Mouse (Mus musculus): ENCODE data around the gene Metrn. TPM values are rescaled to one million over a fixed set of nuclear protein-coding genes. Genes with fewer than 3 reads are reported as not detected.

Metrn gene
- total RNA-seq, 2 experiments from 2014 or later: 40.4 to 41.0 TPM

GRCm38 (mm10) chr17:25836397-25837075, 39.6 kb upstream of the Metrn start:
- peak; percentile 66 for DNase-seq
- intact Hi-C loops (cut with DNase I): no loop called here
- peak overlapping the region; percentile 95 for H3K4me3 ChIP-seq
- no peak for TF ChIP-seq CTCF (IDR thresholded peaks at IDR 0.05)
- peak overlapping the region; percentile 99 for H3K27ac ChIP-seq

DNA sequence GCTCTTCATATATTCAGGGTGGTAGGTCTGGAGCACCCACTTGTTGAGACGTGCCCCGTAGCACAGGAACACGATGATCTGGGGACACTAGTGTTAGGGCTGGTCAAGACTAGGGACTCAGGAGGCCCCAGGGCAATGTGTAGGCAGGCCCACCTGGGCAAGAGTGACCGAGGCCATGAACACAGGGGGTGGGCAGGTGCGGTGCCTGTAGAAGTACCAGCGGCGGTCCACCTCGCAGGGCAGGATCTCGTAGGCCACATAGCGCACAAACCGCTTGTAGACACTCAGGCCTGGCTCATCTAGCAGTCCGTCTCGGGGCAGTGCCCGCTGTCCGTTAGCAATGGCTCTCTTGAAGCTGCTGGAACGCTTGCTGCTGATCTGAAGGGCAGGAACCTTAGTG, 38.9 kb upstream of the Metrn start:
- no peak for DNase-seq
- Histone ChIP-seq H3K4me3 (peak overlapping the region; percentile 95), H3K27ac (peak overlapping the region; percentile 99)
- intact Hi-C loops (cut with DNase I): no loop called here
- no peak for TF ChIP-seq CTCF (IDR thresholded peaks at IDR 0.05)

- no peak for TF ChIP-seq CTCF (IDR thresholded peaks at IDR 0.05)
- intact Hi-C loops (cut with DNase I): no loop called here
- Histone ChIP-seq H3K27ac (peak overlapping the region; percentile 99), H3K4me3 (peak overlapping the region; percentile 95)
- DNase-seq: no peak
Observed at GRCm38 (mm10) chr17:25835301-25835700, 38.4 kb upstream of the Metrn start.

DNA sequence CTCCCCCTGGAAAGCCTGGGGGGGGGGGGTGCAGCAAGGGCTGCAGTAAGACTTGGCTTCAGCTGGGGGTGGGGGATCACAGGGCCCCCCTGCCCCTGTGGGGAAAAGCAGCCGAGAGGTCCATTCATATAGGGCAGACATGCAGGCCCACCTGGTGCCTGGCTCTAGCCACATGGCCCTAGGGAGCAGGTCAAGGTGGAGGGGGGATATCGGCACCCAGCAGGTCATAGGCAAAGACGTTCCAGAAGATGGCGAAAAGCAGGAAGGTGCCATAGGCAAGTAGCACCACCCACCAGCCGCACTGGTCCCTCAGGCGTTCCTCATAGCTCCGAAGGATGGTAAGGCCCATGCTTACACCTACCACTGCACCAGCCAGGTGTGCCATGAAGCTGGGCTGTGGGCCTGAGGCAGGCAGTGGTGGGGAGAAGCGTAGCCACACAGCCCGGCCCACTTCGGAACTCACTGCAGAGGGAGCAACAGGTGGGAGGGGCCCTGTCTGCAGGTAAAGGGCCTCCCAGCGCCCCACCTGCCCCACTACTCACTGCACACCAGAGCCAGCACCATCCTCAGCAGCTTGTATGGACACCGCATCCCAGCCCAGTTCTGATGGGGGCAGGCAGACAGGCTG, 37.8 kb upstream of the Metrn start:
- DNase-seq: no peak
- intact Hi-C loops (cut with DNase I): loop anchor here (5.0 kb wide), 1 partner anchor 33 kb away; the partner anchor contains the start of gene Mcrip2
- TF ChIP-seq CTCF (IDR thresholded peaks at IDR 0.05): no peak
- H3K4me3 ChIP-seq: peak overlapping the region; percentile 95
- peak overlapping the region; percentile 99 for H3K27ac ChIP-seq

- no peak for TF ChIP-seq CTCF (IDR thresholded peaks at IDR 0.05)
- peak; percentile 58 for DNase-seq
- H3K27ac ChIP-seq: peak overlapping the region; percentile 99
- intact Hi-C loops (cut with DNase I): loop anchor here (5.0 kb wide), 1 partner anchor 33 kb away; the partner anchor contains the start of gene Mcrip2
- peak overlapping the region; percentile 95 for H3K4me3 ChIP-seq
Observed at GRCm38 (mm10) chr17:25833961-25834594, 37.1 kb upstream of the Metrn start.

DNA sequence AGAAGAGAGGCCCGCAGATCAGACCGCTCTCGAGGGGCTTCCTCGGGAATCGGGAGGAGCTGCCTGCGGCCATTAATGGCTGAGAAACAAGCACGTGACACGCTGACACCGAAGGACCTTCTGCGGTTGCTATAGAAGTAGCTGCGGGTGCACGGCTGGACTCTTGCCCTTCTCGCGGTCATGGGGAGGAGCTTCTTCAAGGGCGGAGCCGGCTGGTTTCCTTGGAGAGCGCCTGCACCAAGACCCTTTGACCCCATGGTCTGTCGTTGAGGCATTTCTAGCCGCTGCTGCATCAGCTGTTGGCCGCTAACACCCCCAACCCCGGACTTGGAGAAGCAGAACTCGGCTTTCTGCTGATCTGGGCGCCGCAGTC, 36.3 kb upstream of the Metrn start, which contains the start of gene Stub1:
Gene Stub1, minus strand, starts transcription at position 114 of the 373 bp plus-strand sequence.
- Histone ChIP-seq H3K4me3 (peak within 1 kb of the TSS; percentile 95), H3K27ac (peak within 1 kb of the TSS; percentile 99)
- no peak for TF ChIP-seq CTCF (IDR thresholded peaks at IDR 0.05)
- intact Hi-C loops (cut with DNase I): loop anchor here (5.0 kb wide), 1 partner anchor 34 kb away; the partner anchor contains the start of gene Mcrip2
- peak; percentile 97 for DNase-seq

DNA sequence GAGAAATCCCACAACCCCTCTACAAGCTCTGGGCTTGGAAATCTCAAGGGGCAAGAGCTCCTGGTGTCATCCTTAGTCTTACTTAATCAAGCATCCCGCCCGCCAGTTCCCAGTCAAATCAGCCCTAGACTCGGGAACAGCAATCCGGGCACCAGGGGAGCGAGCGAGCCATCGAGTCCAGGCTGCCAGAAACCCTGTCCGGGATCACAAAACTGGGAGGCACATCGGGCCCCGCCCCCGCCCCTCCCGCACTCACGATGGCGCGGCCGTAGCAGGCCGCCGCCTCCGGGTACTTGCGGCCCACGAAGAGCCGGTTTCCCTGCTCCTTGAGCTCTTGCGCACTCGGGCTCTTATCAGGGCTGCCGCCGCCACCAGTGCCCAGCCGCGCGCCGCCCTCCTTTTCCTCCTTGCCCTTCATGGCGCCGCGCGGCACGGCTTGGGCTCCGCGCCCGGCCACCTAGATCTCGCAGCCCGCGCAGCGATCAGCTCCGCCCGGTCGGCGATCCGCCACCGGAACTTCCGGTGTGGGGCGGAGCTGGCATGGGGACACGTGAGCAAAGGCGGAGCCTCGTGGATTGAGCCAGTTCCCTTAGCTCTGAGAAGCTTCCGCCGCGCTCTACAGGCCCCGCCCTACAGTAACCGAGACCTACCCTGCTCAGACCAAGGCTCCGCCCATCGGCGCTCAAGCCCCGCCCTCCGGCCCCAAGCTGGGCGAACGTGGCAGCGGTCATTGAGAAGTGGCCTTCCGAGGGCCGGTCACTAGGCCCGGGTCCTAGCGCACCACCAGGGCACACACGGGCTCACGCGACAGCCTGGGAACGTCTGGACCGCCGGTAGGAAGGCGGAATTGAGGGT, 35.7 kb upstream of the Metrn start:
- intact Hi-C loops (cut with DNase I): loop anchor here (5.0 kb wide), 1 partner anchor 35 kb away; the partner anchor contains the start of gene Mcrip2
- peak overlapping the region; percentile 95 for H3K4me3 ChIP-seq
- peak; percentile 100 for DNase-seq
- TF ChIP-seq CTCF (IDR thresholded peaks at IDR 0.05): no peak; the same call in 1 of the 2 replicates
- H3K27ac ChIP-seq: peak overlapping the region; percentile 99

- no peak for TF ChIP-seq CTCF (IDR thresholded peaks at IDR 0.05)
- intact Hi-C loops (cut with DNase I): loop anchor here (5.0 kb wide), 1 partner anchor 36 kb away; the partner anchor contains the start of gene Mcrip2
- DNase-seq: peak; percentile 65
- peak overlapping the region; percentile 99 for H3K27ac ChIP-seq
- peak overlapping the region; percentile 95 for H3K4me3 ChIP-seq
Observed at GRCm38 (mm10) chr17:25831451-25832281, 34.7 kb upstream of the Metrn start.

DNA sequence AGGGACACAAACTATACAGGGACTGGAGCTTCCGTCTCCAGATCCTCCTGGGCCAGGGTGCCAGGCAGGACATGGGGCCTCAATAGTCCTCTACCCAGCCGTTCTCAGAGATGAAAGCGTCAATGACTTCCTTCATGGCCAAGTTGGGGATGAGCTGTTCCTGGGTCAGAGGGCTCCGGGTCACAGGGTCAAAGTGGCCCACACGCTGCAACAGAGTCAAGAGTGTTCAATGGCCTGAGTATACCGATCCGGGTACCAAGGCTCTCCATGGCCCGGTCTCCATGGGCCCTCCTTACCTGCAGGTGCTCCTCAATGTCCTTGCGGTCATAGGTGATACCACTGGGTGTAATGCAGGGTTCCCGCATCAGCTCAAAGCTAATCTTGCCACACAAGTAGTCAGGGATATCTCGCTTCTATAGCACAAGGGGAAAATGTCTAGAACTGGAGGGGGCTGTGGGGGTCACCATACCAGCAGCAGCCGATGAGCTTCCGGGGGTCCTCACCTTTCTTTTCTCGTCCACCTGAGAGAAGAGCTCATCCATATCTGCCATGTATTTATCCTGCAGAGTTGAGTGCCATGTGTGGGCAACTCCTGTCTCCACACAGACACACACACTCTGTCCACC, 34.0 kb upstream of the Metrn start:
- DNase-seq: peak; percentile 21
- intact Hi-C loops (cut with DNase I): loop anchor here (5.0 kb wide), 1 partner anchor 36 kb away; the partner anchor contains the start of gene Mcrip2
- peak overlapping the region; percentile 99; the same call in 1 of the 2 replicates for H3K27ac ChIP-seq
- peak overlapping the region; percentile 95 for H3K4me3 ChIP-seq
- TF ChIP-seq CTCF (IDR thresholded peaks at IDR 0.05): no peak

GRCm38 (mm10) chr17:25830200-25830753, 33.3 kb upstream of the Metrn start:
- Histone ChIP-seq H3K4me3 (no peak overlapping the region), H3K27ac (no peak overlapping the region)
- intact Hi-C loops (cut with DNase I): loop anchor here (5.0 kb wide), 1 partner anchor 37 kb away; the partner anchor contains the start of gene Mcrip2
- peak; percentile 15 for DNase-seq
- TF ChIP-seq CTCF (IDR thresholded peaks at IDR 0.05): no peak

Measured in gastrocnemius, adult 2 months (tissue).